8 mouse cellular contexts compared by ENCODE assay signal in genomic region chr15:102470183-102470604, GRCm38 (mm10). TPM values are rescaled to one million over a fixed set of nuclear protein-coding genes. Genes with fewer than 3 reads are reported as not detected.
DNase-seq lines count a peak whose midpoint lies in the region; ATAC-seq and TF ChIP-seq lines count a peak whose summit lies in the region.

Gene Pcbp2 (plus strand): TSS chr15:102470539.

- H3K4me1 ChIP-seq in embryonic facial prominence, embryonic 14.5 days (ENCODE audit: control insufficient read depth, insufficient read depth, low read length): peaks cover 15% of the 10 kb centered on the region
- peaks cover 8% of the 10 kb centered on the region for H3K4me1 ChIP-seq in heart, adult 2 months (ENCODE audit: control insufficient read depth, insufficient read depth, low read length)
- H3K4me1 ChIP-seq in limb, embryonic 13.5 days: peaks cover 17% of the 10 kb centered on the region
- peaks cover 16% of the 10 kb centered on the region for H3K4me1 ChIP-seq in midbrain, embryonic 16.5 days (ENCODE audit: control insufficient read depth, insufficient read depth, low read length)

- peak; percentile 83 for TF ChIP-seq EP300 in heart, adult 2 months (IDR thresholded peaks at IDR 0.05; ENCODE audit: insufficient read depth, low read depth, low read length)

- TF ChIP-seq POLR2A in heart, adult 2 months (IDR thresholded peaks at IDR 0.05; ENCODE audit: insufficient read depth, low read depth, low read length): peak; percentile 48; the same call in 1 of the 2 replicates

- H3K4me3 ChIP-seq in embryonic facial prominence, embryonic 14.5 days (ENCODE audit: low read depth, low read length): peak within 1 kb of the TSS; percentile 58
- H3K4me3 ChIP-seq in heart, adult 2 months: peak within 1 kb of the TSS; percentile 95
- peak within 1 kb of the TSS; percentile 82 for H3K4me3 ChIP-seq in limb, embryonic 13.5 days
- H3K4me3 ChIP-seq in midbrain, embryonic 16.5 days (ENCODE audit: low read depth, low read length): peak within 1 kb of the TSS; percentile 74

- under 1% methylated on average over 24 of the region's 40 CpGs for WGBS in embryonic facial prominence, embryonic 14.5 days
- WGBS in heart, adult 2 months: under 1% methylated on average over 34 of the region's 40 CpGs
- under 1% methylated on average over 34 of the region's 40 CpGs for WGBS in limb, embryonic 13.5 days
- WGBS in midbrain, embryonic 16.5 days: under 1% methylated on average over 31 of the region's 40 CpGs

- peak; percentile 98; the same call in 1 of the 2 replicates for TF ChIP-seq CTCF in heart, adult 2 months (IDR thresholded peaks at IDR 0.05)

- intact Hi-C loops in heart, adult 2 months (cut with DNase I): loop anchor here (2.0 kb wide), 1 partner anchor 49 kb away; the partner anchor contains the start of gene Tarbp2

- ATAC-seq in embryonic facial prominence, embryonic 14.5 days (ENCODE audit: low read depth): peak; percentile 99
- peak; percentile 99 for ATAC-seq in limb, embryonic 13.5 days (ENCODE audit: low FRiP score, low read depth)
- peak; percentile 98 for ATAC-seq in midbrain, embryonic 16.5 days

- peaks cover 22% of the 10 kb centered on the region for H3K36me3 ChIP-seq in embryonic facial prominence, embryonic 14.5 days (ENCODE audit: control insufficient read depth, insufficient read depth, low read length)
- H3K36me3 ChIP-seq in heart, adult 2 months (ENCODE audit: control insufficient read depth, insufficient read depth, low read length): peaks cover 23% of the 10 kb centered on the region
- peaks cover 18% of the 10 kb centered on the region for H3K36me3 ChIP-seq in limb, embryonic 13.5 days
- H3K36me3 ChIP-seq in midbrain, embryonic 16.5 days (ENCODE audit: control insufficient read depth, insufficient read depth, low read length): peaks cover 6% of the 10 kb centered on the region; the same call in 1 of the 2 replicates

- no peaks in the 10 kb centered on the region for H3K27me3 ChIP-seq in embryonic facial prominence, embryonic 14.5 days (replicated peaks; ENCODE audit: control insufficient read depth, insufficient read depth, low read length)
- H3K27me3 ChIP-seq in heart, adult 2 months (ENCODE audit: control insufficient read depth, insufficient read depth, low read length): no peaks in the 10 kb centered on the region
- H3K27me3 ChIP-seq in limb, embryonic 13.5 days: no peaks in the 10 kb centered on the region
- H3K27me3 ChIP-seq in midbrain, embryonic 16.5 days (ENCODE audit: control insufficient read depth, insufficient read depth, low read depth, low read length): no peaks in the 10 kb centered on the region

- peak; percentile 99 for DNase-seq in 3T3-L1 (ENCODE audit: low read depth, low spot score)
- DNase-seq in adrenal gland, postnatal 4 days (ENCODE audit: low spot score in 2 of 2): peak; percentile 92 to 94
- peak; percentile 99 for DNase-seq in embryonic facial prominence, embryonic 14.5 days (ENCODE audit: low spot score)
- peak; percentile 94 to 98 for DNase-seq in heart, adult 2 months
- DNase-seq in kidney, adult 8-10 months: peak; percentile 96
- DNase-seq in spleen, postnatal 10 days (ENCODE audit: low spot score in 2 of 2): peak; percentile 87 to 95

- H3K27ac ChIP-seq in embryonic facial prominence, embryonic 14.5 days (replicated peaks; ENCODE audit: low read depth, low read length): peak within 1 kb of the TSS; percentile 93
- H3K27ac ChIP-seq in heart, adult 2 months: peak within 1 kb of the TSS; percentile 98
- H3K27ac ChIP-seq in limb, embryonic 13.5 days: peak within 1 kb of the TSS; percentile 98
- peak within 1 kb of the TSS; percentile 88 for H3K27ac ChIP-seq in midbrain, embryonic 16.5 days (ENCODE audit: low read length)

- H3K4me2 ChIP-seq in embryonic facial prominence, embryonic 14.5 days (ENCODE audit: low read depth, low read length): peak within 1 kb of the TSS; percentile 75
- peak within 1 kb of the TSS; percentile 63 for H3K4me2 ChIP-seq in limb, embryonic 13.5 days (replicated peaks)
- H3K4me2 ChIP-seq in midbrain, embryonic 16.5 days (ENCODE audit: low read length): peak within 1 kb of the TSS; percentile 76

- no peaks in the 10 kb centered on the region for H3K9me3 ChIP-seq in embryonic facial prominence, embryonic 14.5 days (ENCODE audit: control insufficient read depth, low read length)
- H3K9me3 ChIP-seq in limb, embryonic 13.5 days: no peaks in the 10 kb centered on the region
- no peaks in the 10 kb centered on the region for H3K9me3 ChIP-seq in midbrain, embryonic 16.5 days (replicated peaks; ENCODE audit: control insufficient read depth, low read length, poor library complexity, severe bottlenecking)

- H3K9ac ChIP-seq in embryonic facial prominence, embryonic 14.5 days (ENCODE audit: low read depth, low read length): peak within 1 kb of the TSS; percentile 82
- H3K9ac ChIP-seq in heart, adult 2 months (ENCODE audit: low read depth, low read length): peak within 1 kb of the TSS; percentile 83
- peak within 1 kb of the TSS; percentile 96 for H3K9ac ChIP-seq in limb, embryonic 13.5 days
- H3K9ac ChIP-seq in midbrain, embryonic 16.5 days (ENCODE audit: low read depth, low read length): peak within 1 kb of the TSS; percentile 81

- no peaks in the 10 kb centered on the region; the same call in 1 of the 2 replicates for H3K79me2 ChIP-seq in heart, adult 2 months (replicated peaks; ENCODE audit: control insufficient read depth, insufficient read depth, low read length)

RNA-seq across cellular contexts. Expression of gene Pcbp2, which starts in this region (rescaled TPM):
- 100 to 1,000 TPM; 925 to 956 TPM for total RNA-seq in adrenal gland, postnatal 4 days (2021)
- polyA plus RNA-seq in embryonic facial prominence, embryonic 14.5 days (2014; fragmentation: Nextera tagmentation; extraction: Ambion mirVana): 276 and 279 TPM in 2 replicates
- total RNA-seq in heart, adult 2 months (2021): 100 to 1,000 TPM; 442 to 494 TPM
- 384 and 453 TPM in 2 replicates for polyA plus RNA-seq in heart, adult 2 months (2012; rRNA removed)
- 262 and 273 TPM in 2 replicates for polyA plus RNA-seq in limb, embryonic 13.5 days (2015; fragmentation: Nextera tagmentation; extraction: Ambion mirVana)
- 105 and 121 TPM in 2 replicates for polyA plus RNA-seq in midbrain, embryonic 16.5 days (2015; fragmentation: Nextera tagmentation; extraction: Ambion mirVana)

Comparison
In these comparisons a context has a peak if more than half of its experiments do, and no peak if none do; other contexts are left out.
1. Peak in every context shown above with its lines: DNase-seq, ATAC-seq, H3K4me3 ChIP-seq and H3K27ac ChIP-seq.